Mouse (Mus musculus) liver, adult 2 months (tissue): ENCODE measurements around the gene Tas1r1.

ENCODE experiments used
- CTCF ChIP-seq: fragments of 200-500 bp; IDR thresholded peaks from 2 replicates; pipeline ENCODE4 v1.5.1; 2011; ENCODE audit warnings: low read depth, low read length, control low read depth
- POLR2A ChIP-seq: fragments of 200-500 bp; IDR thresholded peaks from 2 replicates; pipeline ENCODE4 v1.6.1; 2011; ENCODE audit warnings: low read length, control low read depth; ENCODE audit not compliant: insufficient read depth; ENCODE audit errors: extremely low read depth

DNA sequence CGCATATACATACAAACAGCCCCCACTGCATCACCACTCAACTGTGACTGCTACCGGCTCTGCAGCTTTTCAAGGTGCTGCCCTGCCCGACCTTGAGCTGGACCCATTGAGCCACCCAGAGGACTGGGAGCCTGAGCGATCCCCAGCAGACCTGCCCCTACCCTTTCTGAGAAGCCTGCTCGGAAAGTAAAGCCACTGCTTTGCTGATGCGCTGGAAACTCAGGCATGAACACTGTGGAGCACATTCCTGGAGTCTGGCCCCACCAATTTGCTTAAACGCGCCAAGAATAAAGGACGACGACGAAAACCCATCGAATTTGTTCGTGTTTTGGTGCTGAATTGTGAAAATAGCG is 30.2 kb downstream of the Tas1r1 start:
- TF ChIP-seq CTCF (no peak), POLR2A (no peak)
